Mouse (Mus musculus): ENCODE data around the gene Adamtsl5.
A peak's percentile ranks its signal among the peaks of the same experiment; 100 is the strongest.

Adamtsl5 gene

GRCm38 (mm10) chr10:80348244-80348781 lies at the start of gene Adamtsl5:
Adamtsl5 (minus strand) TSS chr10:80348412.
- peak in 1 of 2 experiments; percentile 56 for DNase-seq

DNA sequence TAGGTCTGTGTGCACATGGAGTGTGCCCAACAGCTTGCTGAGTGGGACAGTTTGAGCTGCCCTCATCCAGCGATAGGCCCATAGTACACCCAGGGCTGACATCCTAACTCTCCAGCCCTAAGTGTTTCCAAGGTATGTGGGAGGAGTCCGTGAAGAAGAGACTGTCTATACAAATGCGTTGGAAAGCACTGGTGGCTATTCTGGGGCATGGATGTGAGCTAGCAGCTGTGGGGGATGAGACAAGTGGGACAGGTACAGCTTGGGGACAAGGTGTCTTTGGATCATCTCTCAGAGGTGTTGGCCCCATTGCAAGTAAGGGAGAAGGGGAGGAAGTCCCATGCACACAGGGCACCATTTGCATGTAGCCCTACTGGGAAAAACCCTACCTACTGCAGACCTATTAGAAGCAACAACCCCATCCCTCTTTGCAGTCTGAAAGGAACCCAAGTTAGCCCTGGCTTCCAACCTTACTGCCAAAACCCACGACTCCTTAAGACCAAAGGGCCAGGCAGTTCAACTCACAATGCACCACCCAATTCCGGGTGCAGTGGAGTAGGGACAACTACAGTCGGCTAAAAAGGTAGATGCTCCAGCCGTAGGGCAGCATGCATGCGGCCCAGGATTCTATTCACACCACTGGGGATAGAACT lies 49.4 kb upstream of the Adamtsl5 start:
- peak in 1 of 2 experiments; percentile 32 for DNase-seq

- no peak for DNase-seq
Observed at GRCm38 (mm10) chr10:80396822-80397523, 48.8 kb upstream of the Adamtsl5 start.

GRCm38 (mm10) chr10:80395025-80395627 lies 46.9 kb upstream of the Adamtsl5 start:
- no peak for DNase-seq

- no peak for DNase-seq
Observed at GRCm38 (mm10) chr10:80392687-80393086, 44.5 kb upstream of the Adamtsl5 start.

DNA sequence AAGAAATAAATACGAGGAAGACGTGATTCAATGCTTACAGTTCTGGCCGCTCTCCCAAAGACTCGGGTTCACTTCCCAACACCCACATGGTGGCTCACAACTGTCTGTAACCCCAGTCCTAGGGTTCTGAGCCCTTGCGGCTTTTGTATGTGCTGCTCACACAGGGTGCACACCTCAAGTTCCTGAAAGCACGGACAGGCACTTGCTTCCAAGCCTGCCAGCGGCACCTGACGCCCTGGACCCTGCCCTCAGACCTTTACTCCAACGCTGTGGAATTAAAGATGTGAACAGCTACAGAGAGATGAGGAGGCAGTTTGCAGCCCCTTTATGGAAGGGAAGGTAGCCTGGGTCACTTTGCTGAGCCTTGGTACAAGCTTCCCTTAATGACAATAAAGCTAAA lies 42.5 kb upstream of the Adamtsl5 start:
- no peak for DNase-seq

DNA sequence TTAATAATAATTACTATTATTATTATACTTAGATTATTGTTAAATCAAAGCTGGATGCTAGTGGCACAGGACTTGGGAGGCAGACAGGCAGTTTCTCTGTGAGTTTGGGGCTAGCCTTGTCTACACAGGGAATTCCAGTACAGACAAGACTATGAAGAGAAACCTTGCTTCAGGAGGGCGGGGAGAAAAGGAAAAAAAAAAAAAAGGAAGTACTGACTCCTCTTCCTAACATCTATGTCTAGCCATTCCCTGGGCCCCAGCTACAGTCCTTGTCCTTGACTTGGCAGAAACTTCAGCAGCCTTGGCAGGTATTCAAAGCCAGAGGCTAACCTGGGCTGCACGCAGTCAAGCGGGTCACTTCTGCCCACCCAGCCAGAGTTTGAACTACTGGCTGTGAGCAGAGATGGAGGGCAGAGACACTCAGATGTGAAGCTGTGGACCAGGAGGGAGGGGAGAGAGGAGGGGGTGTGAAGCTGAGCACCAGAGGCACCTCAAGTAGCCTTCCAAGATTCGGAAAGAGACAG lies 41.0 kb upstream of the Adamtsl5 start:
- no peak for DNase-seq

DNA sequence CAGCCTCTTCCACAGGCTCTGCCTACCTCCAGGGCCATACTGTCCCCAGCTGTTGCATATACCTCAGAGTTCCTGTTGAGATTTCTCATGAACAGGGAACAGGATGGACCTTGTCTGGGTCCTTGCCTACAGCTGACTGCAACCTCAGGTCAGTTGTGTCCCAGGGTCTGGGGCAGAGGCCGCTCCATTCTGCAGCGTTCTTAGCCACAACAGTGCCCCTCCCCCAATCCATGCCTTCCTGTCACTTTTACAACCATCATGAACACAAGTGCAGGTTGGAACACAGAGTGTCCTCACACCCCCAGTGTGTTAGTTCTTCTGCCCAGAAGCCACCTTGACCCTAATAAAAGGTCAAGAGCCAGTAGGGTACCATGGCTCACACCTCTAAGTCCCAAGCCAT lies 40.5 kb upstream of the Adamtsl5 start:
- DNase-seq: no peak

DNA sequence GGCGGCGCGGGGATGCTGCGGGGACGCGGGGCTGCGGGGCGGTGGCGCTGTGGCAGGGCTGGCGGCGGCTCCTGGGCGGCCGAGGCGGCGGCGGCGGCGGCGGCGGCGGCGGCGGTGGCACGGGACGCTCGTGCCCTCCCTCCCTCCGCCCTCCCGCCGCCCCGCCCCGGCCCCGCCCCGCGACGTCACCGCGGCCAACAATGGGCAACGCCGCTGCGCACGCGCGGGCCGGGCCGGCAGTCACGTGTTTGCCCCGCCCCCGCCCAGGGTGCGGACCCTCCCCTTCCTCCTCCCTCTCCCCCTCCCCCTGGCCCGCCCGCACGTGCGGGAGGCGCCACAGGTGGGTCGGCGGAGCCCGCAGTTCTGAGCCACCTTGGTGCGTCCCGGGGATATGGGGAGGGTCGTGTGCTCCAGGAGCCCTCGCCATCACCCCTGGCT lies 39.3 kb upstream of the Adamtsl5 start, which contains the start of gene Mex3d:
Mex3d (minus strand) TSS at position 138 of the 438 bp plus-strand sequence.
- DNase-seq: peak; percentile 95 to 96

DNA sequence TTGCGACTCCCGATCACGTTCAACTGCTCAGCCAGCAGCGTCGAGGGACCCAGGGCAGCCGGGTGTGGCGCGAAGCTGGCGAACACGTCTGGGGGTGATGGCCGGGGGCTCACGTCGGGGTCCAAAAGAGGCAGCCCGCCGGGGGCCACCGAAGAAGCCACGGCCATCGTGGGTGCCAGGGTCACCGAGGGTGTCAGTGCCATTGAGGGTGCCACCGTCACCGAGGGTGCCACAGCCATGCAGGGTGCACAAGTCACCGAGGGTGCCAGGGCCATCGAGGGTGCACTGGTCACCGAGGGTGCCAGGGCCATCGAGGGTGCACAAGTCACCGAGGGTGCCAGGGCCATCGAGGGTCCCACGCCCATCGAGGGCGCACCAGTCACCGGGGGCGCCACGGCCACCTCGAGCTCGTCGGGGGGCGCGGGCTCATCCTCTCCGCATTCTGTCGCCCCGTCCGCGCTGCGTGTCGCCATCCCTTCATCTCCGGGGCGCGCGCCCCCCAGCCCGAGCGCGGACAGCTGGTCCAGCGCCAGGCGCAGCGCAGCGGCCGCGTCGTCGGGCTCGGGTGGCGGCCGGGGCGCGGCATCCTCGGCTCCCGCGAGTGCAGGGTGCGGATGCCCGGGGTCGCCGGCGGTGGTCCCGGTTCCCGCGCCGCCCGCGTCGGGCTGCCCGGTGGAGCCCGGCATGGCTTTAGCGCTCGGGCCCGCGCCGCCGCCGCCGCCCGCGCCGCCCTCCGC lies 38.7 kb upstream of the Adamtsl5 start:
- peak; percentile 52 to 62 for DNase-seq

DNA sequence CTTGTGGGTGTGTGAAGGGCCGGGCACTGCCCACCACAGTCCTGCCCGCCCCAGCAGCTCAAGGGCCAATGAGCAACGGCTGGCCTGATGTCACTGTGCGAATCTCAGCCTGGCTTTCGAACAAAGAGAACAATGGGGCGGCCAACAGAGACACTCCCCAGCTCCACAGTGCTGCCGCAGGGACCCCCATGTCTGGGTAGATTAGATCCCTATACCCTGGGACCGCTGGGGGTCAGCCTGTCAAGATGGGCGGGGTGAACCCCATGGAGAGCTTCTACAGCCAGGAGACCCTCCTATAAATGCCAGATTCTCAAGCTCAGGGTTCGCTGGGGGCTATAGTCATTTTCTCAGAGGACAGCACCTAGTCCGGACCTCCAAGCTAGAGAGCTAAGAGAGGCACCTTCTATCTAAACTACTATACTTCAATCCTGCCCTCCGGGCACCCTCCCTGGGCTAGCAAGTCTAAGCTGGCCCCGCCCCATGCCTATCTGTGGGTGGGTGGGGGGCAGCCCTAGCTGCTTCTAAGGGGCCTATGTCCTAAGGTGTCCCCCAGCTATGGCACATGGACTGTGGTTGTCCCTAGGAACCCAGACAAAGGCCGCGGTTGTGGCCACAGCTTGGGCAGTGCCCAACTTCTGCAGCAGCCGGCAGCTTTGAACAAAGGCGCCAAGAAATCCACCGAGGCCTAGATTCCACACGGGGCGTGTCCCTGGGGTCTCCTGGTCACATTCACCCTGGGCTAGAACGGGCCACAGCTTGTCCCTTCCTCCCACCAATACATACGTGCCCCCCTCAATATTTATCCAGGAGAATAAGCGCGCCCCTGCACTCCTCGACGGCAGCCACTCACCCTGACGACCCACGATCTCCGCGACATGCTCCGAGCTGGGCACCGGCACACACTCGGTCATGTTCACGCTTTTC lies 37.9 kb upstream of the Adamtsl5 start:
- peak; percentile 55 to 64 for DNase-seq

GRCm38 (mm10) chr10:80385310-80385709 lies 37.1 kb upstream of the Adamtsl5 start:
- DNase-seq: peak; percentile 65 to 75

DNA sequence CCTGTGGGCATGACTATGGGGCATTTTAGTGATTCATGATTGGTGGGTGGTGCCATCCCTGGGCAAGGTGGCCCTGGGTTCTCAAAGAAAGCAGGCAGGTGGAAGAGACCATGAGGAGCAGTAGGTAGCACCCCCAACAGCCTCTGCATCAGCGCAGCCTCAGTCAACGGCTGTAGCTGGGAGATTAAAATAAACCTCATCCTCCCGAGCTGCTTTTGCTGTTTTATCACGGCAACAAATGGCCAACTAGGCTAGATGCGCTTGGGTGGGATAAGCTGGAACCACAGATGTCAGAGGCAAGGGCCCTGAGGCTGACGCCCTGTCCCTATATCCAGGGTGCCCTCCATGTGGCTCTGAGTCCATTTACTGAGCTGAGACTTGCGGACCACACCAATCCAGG lies 36.5 kb upstream of the Adamtsl5 start:
- no peak for DNase-seq

DNA sequence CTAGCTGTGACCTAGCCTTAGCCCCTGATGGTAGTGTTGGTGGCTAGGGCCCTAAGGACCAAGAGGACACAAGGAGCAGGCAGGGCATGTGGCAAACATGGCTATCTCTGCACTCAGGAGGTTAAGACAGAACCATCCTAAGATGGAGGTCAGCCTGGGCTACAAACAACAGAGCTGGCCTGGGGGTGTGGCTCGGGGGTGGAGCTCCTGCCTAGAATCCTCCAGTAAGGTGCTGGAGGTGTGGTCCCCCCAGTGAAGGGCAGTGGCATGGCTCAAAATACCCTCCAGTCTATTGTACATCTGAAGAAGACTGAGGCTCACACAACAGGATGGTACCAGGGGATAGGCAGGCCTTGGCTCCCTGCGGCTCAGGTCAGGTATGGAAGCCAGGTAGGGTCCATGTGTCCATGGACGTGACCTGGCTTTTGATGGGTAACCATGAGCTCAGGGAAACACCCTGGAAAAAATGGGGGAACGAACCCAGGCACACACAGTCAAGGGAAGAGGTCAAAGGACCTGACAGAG lies 36.0 kb upstream of the Adamtsl5 start:
- DNase-seq: no peak

- DNase-seq: peak; percentile 46 to 68
Observed at GRCm38 (mm10) chr10:80383431-80383830, 35.2 kb upstream of the Adamtsl5 start.

DNA sequence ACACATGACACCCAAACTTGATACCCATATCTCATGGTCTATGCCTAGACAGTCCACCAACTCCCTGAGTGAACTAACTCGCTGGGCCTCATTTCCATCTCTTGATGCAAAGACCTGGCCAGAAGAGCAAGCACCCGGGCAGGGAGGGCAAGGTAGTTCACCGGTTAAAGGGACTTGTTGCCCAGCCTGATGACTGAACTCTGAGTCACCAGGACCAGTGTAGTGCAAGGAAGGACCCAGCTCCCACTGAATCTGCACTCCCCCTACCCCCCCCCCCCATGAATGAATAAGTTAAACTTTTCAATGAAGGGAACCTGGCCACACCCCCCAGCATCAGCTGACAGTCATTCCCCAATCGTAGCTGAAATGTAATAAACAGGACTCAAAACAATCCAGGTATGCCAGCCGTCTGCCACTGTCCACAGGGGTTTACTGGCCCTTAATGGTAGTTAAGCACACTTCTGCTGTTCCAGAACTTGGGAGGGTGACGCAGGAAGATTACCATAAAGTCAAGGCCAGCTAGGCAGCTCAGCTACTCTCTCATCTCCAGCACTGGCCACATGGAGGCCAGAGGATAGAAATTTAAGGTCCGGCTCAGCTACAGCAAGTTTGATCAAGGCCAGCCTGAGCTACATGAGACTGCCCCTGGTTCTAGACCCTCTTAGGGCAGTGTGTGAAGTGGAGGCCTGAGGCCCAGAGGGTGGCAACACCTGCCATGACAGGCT lies 34.6 kb upstream of the Adamtsl5 start:
- no peak for DNase-seq

- DNase-seq: peak; percentile 47 to 84
Observed at GRCm38 (mm10) chr10:80377716-80378115, 29.5 kb upstream of the Adamtsl5 start.

GRCm38 (mm10) chr10:80376160-80376559 lies 27.9 kb upstream of the Adamtsl5 start:
- DNase-seq: peak; percentile 97 to 99

DNA sequence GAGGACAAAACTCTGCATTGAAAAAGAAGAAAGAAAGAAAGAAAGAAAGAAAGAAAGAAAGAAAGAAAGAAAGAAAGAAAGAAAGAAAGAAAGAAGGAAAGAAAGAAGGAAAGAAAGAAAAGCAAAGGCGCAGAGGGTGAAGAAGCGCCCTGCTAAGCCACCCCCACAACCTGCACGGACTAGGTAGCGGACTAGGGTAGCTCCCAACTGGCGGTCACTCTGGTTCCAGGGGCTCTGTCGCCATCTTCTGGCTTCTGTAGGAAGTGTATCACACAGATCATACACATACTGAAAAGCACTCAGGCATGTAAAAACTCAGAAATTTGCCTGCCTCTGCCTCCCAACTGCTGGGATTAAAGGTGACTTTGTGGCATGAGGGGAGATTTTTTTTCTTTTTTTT lies 25.9 kb upstream of the Adamtsl5 start:
- peak; percentile 91 to 92 for DNase-seq

DNA sequence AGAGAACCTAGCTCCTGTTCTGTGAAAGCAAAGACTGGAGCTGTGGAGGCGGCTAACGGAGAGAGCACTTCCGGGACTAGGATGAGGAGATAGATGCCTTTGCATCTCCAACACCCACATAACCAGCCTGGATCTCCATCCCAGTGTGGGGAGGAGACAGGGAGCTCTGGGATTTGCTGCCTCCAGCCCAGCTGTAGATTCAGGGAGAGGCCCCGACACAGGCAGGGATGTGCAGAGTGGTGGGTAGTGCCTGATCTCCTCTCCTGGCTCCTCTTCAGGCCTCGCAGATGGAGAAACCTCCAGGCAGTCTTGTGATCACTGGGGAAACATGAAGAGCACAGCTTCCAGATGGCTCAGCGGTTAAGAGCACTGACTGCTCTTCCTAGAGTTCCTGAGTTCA lies 24.5 kb upstream of the Adamtsl5 start:
- no peak for DNase-seq
